Mouse (Mus musculus) stomach, embryonic 16.5 days (tissue): ENCODE results near the gene Rsph1. TPM values are rescaled to one million over a fixed set of nuclear protein-coding genes. Genes with fewer than 3 reads are reported as not detected.

Source experiments
- ATAC-seq: fragments of 200-750 bp; cut with Nextera tagmentation; 2 replicates; pipeline ENCODE4 v1.8.0; 2017; ENCODE audit warnings: moderate number of reproducible peaks, moderate TSS enrichment; ENCODE audit not compliant: insufficient read depth, low FRiP score
- H3K27ac ChIP-seq: fragments of 300-500 bp; sonication (generic); 2 replicates; pipeline ENCODE4 v1.5.1; 2014; ENCODE audit warnings: low read length
- H3K27me3 ChIP-seq: fragments of 300-500 bp; sonication (generic); 2 replicates; pipeline ENCODE4 v1.6.1; 2014; ENCODE audit warnings: low read length, control low read depth, mixed read lengths; ENCODE audit not compliant: control insufficient read depth, insufficient read depth
- H3K36me3 ChIP-seq: fragments of 300-500 bp; sonication (generic); 2 replicates; pipeline ENCODE4 v1.6.1; 2014; ENCODE audit warnings: low read length; ENCODE audit not compliant: control insufficient read depth, insufficient read depth
- H3K4me1 ChIP-seq: fragments of 300-500 bp; sonication (generic); 2 replicates; pipeline ENCODE4 v1.6.1; 2014; ENCODE audit warnings: low read length, control low read depth, mixed read lengths; ENCODE audit not compliant: control insufficient read depth, insufficient read depth
- H3K4me2 ChIP-seq: fragments of 300-500 bp; sonication (generic); 2 replicates; pipeline ENCODE4 v1.6.1; 2014; ENCODE audit warnings: low read depth, low read length, mixed read lengths
- H3K4me3 ChIP-seq: fragments of 300-500 bp; sonication (generic); replicated peaks from 2 replicates; pipeline ENCODE4 v1.5.1; 2014; ENCODE audit warnings: mild to moderate bottlenecking, low read length
- H3K9ac ChIP-seq: fragments of 300-500 bp; sonication (generic); 2 replicates; pipeline ENCODE4 v1.6.1; 2014; ENCODE audit warnings: low read length
- H3K9me3 ChIP-seq: fragments of 300-500 bp; sonication (generic); replicated peaks from 2 replicates; pipeline ENCODE4 v1.6.1; 2016; ENCODE audit warnings: low read length, control low read depth; ENCODE audit not compliant: control insufficient read depth
- WGBS: fragments of 180-500 bp; shearing (Covaris S2); extraction: QIAGEN DNeasy Blood & Tissue Kit; methylation state at CpG from one replicate; pipeline ENCODE4 v1.1.7; 2014; 5-methylcytosine and 5-hydroxymethylcytosine counted together
- polyA plus RNA-seq: library from polyadenylated mRNA; unstranded; fragments of >200 nt; fragmentation: Nextera tagmentation; extraction: Ambion mirVana; gene quantifications from 2 replicates; pipeline ENCODE4 v1.2.1, GENCODE M21; 2015

The Rsph1 gene
- polyA plus RNA-seq, 1 experiment from 2014 or later, result 1.5 TPM

GRCm38 (mm10) chr17:31265831-31266230, 11.4 kb downstream of the Rsph1 start:
- no peak overlapping the region for H3K9ac ChIP-seq
- H3K9me3 ChIP-seq, result no peaks in the 10 kb centered on the region
- H3K4me1 ChIP-seq, result peaks cover 5% of the 10 kb centered on the region; the same call in 1 of the 2 replicates
- no peak overlapping the region for H3K4me3 ChIP-seq
- H3K36me3 ChIP-seq, result no peaks in the 10 kb centered on the region
- no peak for ATAC-seq
- 85% methylated on average over 9 of the region's 9 CpGs for WGBS
- no peak overlapping the region for H3K4me2 ChIP-seq
- H3K27ac ChIP-seq, result no peak overlapping the region
- no peaks in the 10 kb centered on the region for H3K27me3 ChIP-seq

- Histone ChIP-seq H3K4me2 (no peak overlapping the region), H3K27ac (no peak overlapping the region), H3K4me3 (no peak overlapping the region), H3K9me3 (no peaks in the 10 kb centered on the region), H3K27me3 (no peaks in the 10 kb centered on the region), H3K4me1 (peaks cover 5% of the 10 kb centered on the region; the same call in 1 of the 2 replicates), H3K36me3 (no peaks in the 10 kb centered on the region), H3K9ac (no peak overlapping the region)
- no peak for ATAC-seq
- 5% methylated on average over 3 of the region's 3 CpGs for WGBS
Measured at GRCm38 (mm10) chr17:31265171-31265572, 12.0 kb downstream of the Rsph1 start.

DNA sequence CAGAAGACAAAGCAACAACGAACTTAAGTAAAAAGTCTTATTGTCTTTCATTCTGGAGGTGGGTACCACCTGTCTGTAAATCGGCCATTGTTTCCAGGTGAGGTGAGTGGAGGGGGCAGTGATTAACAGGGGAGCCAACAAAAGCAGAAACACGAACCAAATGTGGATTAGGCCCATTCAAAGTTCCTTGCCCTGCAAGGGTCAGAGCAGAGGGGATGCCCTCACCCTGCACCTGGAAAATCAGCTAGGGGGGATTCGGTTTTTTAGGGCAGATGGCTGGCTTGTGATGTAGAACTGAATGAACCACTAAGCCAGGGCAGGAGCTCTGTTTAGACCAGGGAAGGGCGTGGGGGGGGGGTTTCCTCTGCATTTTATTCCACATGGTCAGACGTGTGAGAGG, 12.8 kb downstream of the Rsph1 start:
- H3K27ac ChIP-seq, result no peak overlapping the region
- H3K4me2 ChIP-seq, result no peak overlapping the region
- H3K27me3 ChIP-seq, result no peaks in the 10 kb centered on the region
- H3K36me3 ChIP-seq, result no peaks in the 10 kb centered on the region
- H3K9ac ChIP-seq, result no peak overlapping the region
- no peaks in the 10 kb centered on the region for H3K9me3 ChIP-seq
- H3K4me1 ChIP-seq, result peaks cover 5% of the 10 kb centered on the region; the same call in 1 of the 2 replicates
- no peak overlapping the region for H3K4me3 ChIP-seq
- ATAC-seq, result no peak
- 53% methylated on average over 6 of the region's 6 CpGs for WGBS

GRCm38 (mm10) chr17:31263770-31264169, 13.4 kb downstream of the Rsph1 start:
- Histone ChIP-seq H3K36me3 (no peaks in the 10 kb centered on the region), H3K27ac (no peak overlapping the region), H3K4me2 (no peak overlapping the region), H3K9me3 (no peaks in the 10 kb centered on the region), H3K4me1 (peaks cover 5% of the 10 kb centered on the region; the same call in 1 of the 2 replicates), H3K27me3 (no peaks in the 10 kb centered on the region), H3K9ac (no peak overlapping the region), H3K4me3 (no peak overlapping the region)
- ATAC-seq, result no peak
- 86% methylated on average over 5 of the region's 5 CpGs for WGBS

DNA sequence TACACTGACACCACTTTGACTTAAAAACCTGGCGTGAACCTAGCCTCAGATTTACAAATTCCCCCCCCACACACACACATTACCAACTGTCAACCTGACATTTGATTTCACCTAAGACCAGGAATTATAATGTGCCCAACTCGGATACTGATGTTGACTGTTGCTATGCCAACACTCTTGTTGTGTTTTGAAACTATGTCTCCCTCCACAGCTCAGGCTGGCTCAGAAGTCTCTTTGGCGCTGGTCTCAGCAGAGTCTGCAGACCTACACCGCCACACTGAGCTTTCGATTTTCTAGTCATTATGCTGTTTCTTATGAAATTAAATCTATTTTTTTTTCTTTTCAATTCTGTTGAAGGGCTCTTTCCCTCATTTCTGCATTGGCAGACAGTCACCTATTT, 14.5 kb downstream of the Rsph1 start:
- no peak overlapping the region for H3K4me3 ChIP-seq
- no peaks in the 10 kb centered on the region for H3K36me3 ChIP-seq
- no peaks in the 10 kb centered on the region for H3K27me3 ChIP-seq
- no peak overlapping the region for H3K27ac ChIP-seq
- H3K4me1 ChIP-seq, result peaks cover 5% of the 10 kb centered on the region; the same call in 1 of the 2 replicates
- no peak for ATAC-seq
- 65% methylated on average over 5 of the region's 5 CpGs for WGBS
- no peak overlapping the region for H3K4me2 ChIP-seq
- H3K9me3 ChIP-seq, result no peaks in the 10 kb centered on the region
- H3K9ac ChIP-seq, result no peak overlapping the region

DNA sequence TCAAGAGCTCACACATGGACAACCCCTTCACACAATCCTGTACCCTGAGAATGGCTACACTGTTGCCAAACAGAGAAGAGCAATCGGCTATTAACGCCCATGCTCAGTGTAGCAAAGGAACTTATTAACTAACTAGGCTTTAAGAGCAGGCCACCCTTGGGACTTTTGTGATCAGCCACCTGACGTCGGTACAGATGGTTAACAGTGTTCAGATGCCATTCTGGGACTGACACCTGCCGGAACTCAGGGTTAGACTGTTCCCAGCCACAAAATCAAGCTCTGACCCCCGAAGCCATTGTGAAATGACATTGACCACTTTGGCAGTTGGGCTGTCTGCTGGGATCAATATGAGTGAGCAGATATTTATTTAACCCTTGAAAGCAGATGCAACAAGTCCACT, 15.8 kb downstream of the Rsph1 start:
- Histone ChIP-seq H3K27ac (no peak overlapping the region), H3K9ac (no peak overlapping the region), H3K4me1 (peaks cover 5% of the 10 kb centered on the region; the same call in 1 of the 2 replicates), H3K36me3 (no peaks in the 10 kb centered on the region), H3K4me3 (no peak overlapping the region), H3K9me3 (no peaks in the 10 kb centered on the region), H3K4me2 (no peak overlapping the region), H3K27me3 (no peaks in the 10 kb centered on the region)
- 78% methylated on average over 6 of the region's 6 CpGs for WGBS
- ATAC-seq, result no peak

DNA sequence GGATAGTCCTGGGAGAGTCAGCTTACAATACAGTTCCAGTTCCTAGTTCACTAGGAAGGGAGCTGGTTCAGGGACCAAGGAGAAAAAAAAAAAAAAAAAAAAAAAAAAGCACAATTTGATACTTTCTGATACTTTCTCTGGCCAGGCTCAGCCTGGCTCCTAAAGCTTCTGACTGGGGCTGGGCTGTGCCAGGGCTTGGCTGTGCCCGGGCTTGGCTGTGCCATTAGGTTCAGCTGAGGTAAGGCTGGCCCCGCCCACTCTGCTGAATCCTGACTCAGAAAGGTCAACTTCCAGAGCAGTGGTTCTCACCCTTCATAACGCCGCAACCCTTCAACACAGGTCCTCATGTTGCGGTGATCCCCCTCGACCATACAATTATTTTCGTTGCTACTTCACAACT, 16.8 kb downstream of the Rsph1 start:
- Histone ChIP-seq H3K27me3 (no peaks in the 10 kb centered on the region), H3K36me3 (no peaks in the 10 kb centered on the region), H3K9me3 (no peaks in the 10 kb centered on the region), H3K4me1 (peaks cover 5% of the 10 kb centered on the region; the same call in 1 of the 2 replicates), H3K9ac (no peak overlapping the region), H3K4me3 (no peak overlapping the region), H3K27ac (no peak overlapping the region), H3K4me2 (no peak overlapping the region)
- no peak for ATAC-seq
- WGBS, result 73% methylated on average over 7 of the region's 7 CpGs

DNA sequence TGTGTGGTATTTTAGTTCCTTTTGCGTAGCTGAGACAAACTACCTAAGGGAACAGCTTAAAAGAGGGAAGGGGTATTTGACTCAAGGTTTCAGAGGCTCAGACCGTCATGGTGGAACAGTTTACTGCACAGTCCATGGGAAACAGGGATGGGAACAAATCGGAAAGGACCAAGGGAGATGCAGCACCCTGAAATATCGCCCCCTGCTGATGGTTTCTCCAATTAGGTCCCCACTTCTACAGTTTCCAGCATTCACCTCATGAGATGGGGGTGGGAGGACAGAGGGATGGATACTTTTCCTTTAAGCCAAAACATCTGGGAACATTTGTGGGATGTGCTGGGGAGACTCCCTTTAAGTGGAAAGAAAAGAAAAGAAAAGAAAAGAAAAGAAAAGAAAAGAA, 17.4 kb downstream of the Rsph1 start:
- H3K4me1 ChIP-seq, result peaks cover 4% of the 10 kb centered on the region; the same call in 1 of the 2 replicates
- H3K27ac ChIP-seq, result no peak overlapping the region
- 79% methylated on average over 4 of the region's 4 CpGs for WGBS
- H3K27me3 ChIP-seq, result no peaks in the 10 kb centered on the region
- H3K9ac ChIP-seq, result no peak overlapping the region
- no peaks in the 10 kb centered on the region for H3K9me3 ChIP-seq
- ATAC-seq, result no peak
- no peaks in the 10 kb centered on the region for H3K36me3 ChIP-seq
- H3K4me3 ChIP-seq, result no peak overlapping the region
- H3K4me2 ChIP-seq, result no peak overlapping the region

- no peak for ATAC-seq
- Histone ChIP-seq H3K9ac (no peak overlapping the region), H3K9me3 (no peaks in the 10 kb centered on the region), H3K4me2 (no peak overlapping the region), H3K4me1 (no peaks in the 10 kb centered on the region), H3K27me3 (no peaks in the 10 kb centered on the region), H3K27ac (no peak overlapping the region), H3K36me3 (no peaks in the 10 kb centered on the region), H3K4me3 (no peak overlapping the region)
- WGBS, result 83% methylated on average over 4 of the region's 4 CpGs
Measured at GRCm38 (mm10) chr17:31259145-31259544, 18.0 kb downstream of the Rsph1 start.
